Mouse (Mus musculus) intestine, embryonic 14.5 days (tissue): ENCODE results near the gene Gm10577. TPM values are rescaled to one million over a fixed set of nuclear protein-coding genes. Genes with fewer than 3 reads are reported as not detected.

Source experiments
- ATAC-seq: fragments of 200-750 bp; cut with Nextera tagmentation; replicated peaks from 2 replicates; pipeline ENCODE4 v1.8.0; 2017; ENCODE audit warnings: low read depth, moderate number of reproducible peaks, moderate TSS enrichment, moderate library complexity; ENCODE audit not compliant: low FRiP score, low TSS enrichment
- DNase-seq: peaks from one replicate; pipeline ENCODE4 v3.0.0-alpha.2; 2018; ENCODE audit warnings: low spot score
- H3K27ac ChIP-seq: fragments of 300-500 bp; sonication (generic); 2 replicates; pipeline ENCODE4 v1.5.1; 2014; ENCODE audit warnings: low read depth, mild to moderate bottlenecking, control low read depth
- H3K27me3 ChIP-seq: fragments of 300-500 bp; sonication (generic); replicated peaks from 2 replicates; pipeline ENCODE4 v1.6.1; 2014; ENCODE audit warnings: low read length, control low read depth; ENCODE audit not compliant: control insufficient read depth, insufficient read depth
- H3K36me3 ChIP-seq: fragments of 300-500 bp; sonication (generic); 2 replicates; pipeline ENCODE4 v1.6.1; 2014; ENCODE audit warnings: low read length, control low read depth; ENCODE audit not compliant: control insufficient read depth, insufficient read depth
- H3K4me1 ChIP-seq: fragments of 300-500 bp; sonication (generic); replicated peaks from 2 replicates; pipeline ENCODE4 v1.6.1; 2014; ENCODE audit warnings: low read length, control low read depth, mixed read lengths; ENCODE audit not compliant: control insufficient read depth, insufficient read depth
- H3K4me2 ChIP-seq: fragments of 300-500 bp; sonication (generic); 2 replicates; pipeline ENCODE4 v1.6.1; 2014; ENCODE audit warnings: low read length
- H3K4me3 ChIP-seq: fragments of 300-500 bp; sonication (generic); 2 replicates; pipeline ENCODE4 v1.5.1; 2014; ENCODE audit warnings: low read depth, low read length, control low read depth, mixed read lengths
- H3K9ac ChIP-seq: fragments of 300-500 bp; sonication (generic); 2 replicates; pipeline ENCODE4 v1.6.1; 2014; ENCODE audit warnings: mild to moderate bottlenecking, low read length
- H3K9me3 ChIP-seq: fragments of 300-500 bp; sonication (generic); 2 replicates; pipeline ENCODE4 v1.6.1; 2016; ENCODE audit warnings: low read length, control low read depth; ENCODE audit not compliant: control insufficient read depth
- WGBS: fragments of 180-500 bp; shearing (Covaris S2); extraction: QIAGEN DNeasy Blood & Tissue Kit; methylation state at CpG from one replicate; pipeline ENCODE4 v1.1.7; 2014; 5-methylcytosine and 5-hydroxymethylcytosine counted together
- polyA plus RNA-seq: library from polyadenylated mRNA; unstranded; fragments of >200 nt; fragmentation: Nextera tagmentation; extraction: Ambion mirVana; gene quantifications from 2 replicates; pipeline ENCODE4 v1.2.1, GENCODE M21; 2014

The Gm10577 gene
- polyA plus RNA-seq, 1 experiment from 2014 or later, result not detected

DNA sequence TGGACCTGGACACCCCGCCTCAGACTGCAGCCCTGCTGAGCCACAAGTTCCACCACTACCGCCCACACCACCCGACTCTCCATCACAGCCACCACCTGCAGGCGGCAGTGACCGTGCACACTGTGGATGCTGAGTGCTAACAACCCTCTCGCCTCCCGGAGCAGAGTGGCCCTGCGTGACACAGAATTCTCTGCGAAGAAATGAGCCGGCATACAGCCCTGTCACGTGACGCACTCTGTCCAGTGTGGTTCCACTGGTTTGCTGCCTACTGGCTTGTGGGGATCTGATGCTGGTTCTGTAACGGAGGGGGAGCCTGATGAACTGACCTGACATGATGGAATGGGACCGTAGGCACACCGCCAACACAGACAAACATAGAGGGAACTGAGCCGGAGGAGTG lies 17.5 kb downstream of the Gm10577 start:
- H3K36me3 ChIP-seq, result peaks cover 22% of the 10 kb centered on the region
- H3K9ac ChIP-seq, result no peak overlapping the region
- H3K27ac ChIP-seq, result no peak overlapping the region
- H3K4me2 ChIP-seq, result no peak overlapping the region
- ATAC-seq, result no peak
- H3K9me3 ChIP-seq, result no peaks in the 10 kb centered on the region
- DNase-seq, result peak; percentile 24
- H3K27me3 ChIP-seq, result no peaks in the 10 kb centered on the region
- H3K4me1 ChIP-seq, result no peaks in the 10 kb centered on the region
- 90% methylated on average over 16 of the region's 16 CpGs for WGBS
- H3K4me3 ChIP-seq, result no peak overlapping the region

DNA sequence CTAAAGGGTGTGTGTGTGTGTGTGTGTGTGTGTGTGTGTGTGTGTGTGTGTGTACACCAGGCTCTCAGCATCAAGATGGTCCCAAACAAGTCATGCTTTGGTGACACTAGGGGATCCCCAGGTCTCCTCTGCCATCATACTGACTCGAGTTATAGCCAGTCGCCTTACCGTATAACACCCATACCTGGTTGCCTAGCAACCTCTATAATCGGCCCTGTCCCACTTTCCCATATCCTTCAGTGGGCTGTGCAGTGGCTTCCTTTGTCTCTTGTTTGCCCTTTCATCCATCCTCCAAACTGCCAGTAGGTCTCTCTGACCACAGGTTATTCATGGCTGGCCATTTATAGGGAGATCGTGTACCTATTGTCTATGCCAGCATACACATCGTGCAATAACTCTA lies 19.4 kb downstream of the Gm10577 start:
- DNase-seq, result no peak
- no peaks in the 10 kb centered on the region for H3K27me3 ChIP-seq
- WGBS, result 70% methylated on average over 6 of the region's 6 CpGs

DNA sequence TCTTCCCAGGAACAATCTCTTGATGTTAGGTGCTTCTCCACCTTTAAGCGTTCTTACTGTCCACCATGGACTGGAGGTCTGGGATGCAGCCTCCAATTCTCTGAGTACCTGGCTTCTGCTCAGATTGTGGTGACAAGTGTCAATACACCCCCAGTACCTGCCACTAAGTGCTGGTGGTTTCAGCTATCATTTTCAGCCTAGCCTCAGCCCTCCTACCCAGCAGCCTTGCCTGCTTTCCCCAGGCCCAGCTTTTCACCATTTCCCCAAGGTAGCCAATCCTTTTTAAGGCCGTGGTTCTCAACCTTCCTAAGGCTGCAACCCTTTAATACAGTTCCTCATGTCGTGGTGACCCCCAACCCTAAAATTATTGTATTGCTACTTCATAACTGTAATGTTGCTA lies 19.9 kb downstream of the Gm10577 start:
- WGBS, result 85% methylated on average over 3 of the region's 3 CpGs
- H3K4me1 ChIP-seq, result no peaks in the 10 kb centered on the region
- ATAC-seq, result no peak

More for the DNA sequence above, 19.4 kb downstream of the Gm10577 start:
- H3K4me1 ChIP-seq, result no peaks in the 10 kb centered on the region
- H3K9me3 ChIP-seq, result no peaks in the 10 kb centered on the region
- no peak overlapping the region for H3K9ac ChIP-seq
- H3K4me2 ChIP-seq, result no peak overlapping the region
- no peak for ATAC-seq
- no peak overlapping the region for H3K4me3 ChIP-seq
- no peak overlapping the region for H3K27ac ChIP-seq
- peaks cover 19% of the 10 kb centered on the region for H3K36me3 ChIP-seq

DNA sequence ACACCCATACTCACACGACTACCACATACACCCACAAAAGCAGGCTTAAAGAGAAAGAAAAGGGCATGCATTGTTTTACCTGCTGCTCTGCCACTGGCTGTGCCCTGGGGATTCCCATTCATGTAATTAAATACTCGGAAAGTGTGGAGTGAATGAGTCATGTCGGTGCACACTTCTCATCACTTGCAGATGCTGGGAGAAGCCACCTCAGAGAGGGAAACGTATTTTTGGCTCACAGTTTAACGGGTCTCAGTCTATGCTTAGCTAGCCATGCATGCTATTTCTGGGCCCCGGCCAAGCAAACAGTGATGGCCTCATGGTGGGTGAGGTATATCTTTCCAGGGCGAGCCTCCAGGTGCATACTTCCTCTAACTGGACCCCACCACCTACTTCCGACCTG lies 21.6 kb downstream of the Gm10577 start:
- ATAC-seq (no peak), DNase-seq (no peak)
- no peaks in the 10 kb centered on the region for H3K4me1 ChIP-seq
- peaks cover 28% of the 10 kb centered on the region for H3K36me3 ChIP-seq
- 87% methylated on average over 8 of the region's 8 CpGs for WGBS
- no peaks in the 10 kb centered on the region for H3K27me3 ChIP-seq
- H3K4me3 ChIP-seq, result no peak overlapping the region
- no peak overlapping the region for H3K27ac ChIP-seq
- H3K9ac ChIP-seq, result no peak overlapping the region
- H3K4me2 ChIP-seq, result no peak overlapping the region
- no peaks in the 10 kb centered on the region for H3K9me3 ChIP-seq

More for the DNA sequence above, 19.9 kb downstream of the Gm10577 start:
- H3K27me3 ChIP-seq, result no peaks in the 10 kb centered on the region
- no peak overlapping the region for H3K9ac ChIP-seq
- H3K36me3 ChIP-seq, result peaks cover 19% of the 10 kb centered on the region
- H3K4me3 ChIP-seq, result no peak overlapping the region
- no peaks in the 10 kb centered on the region for H3K9me3 ChIP-seq
- H3K4me2 ChIP-seq, result no peak overlapping the region
- no peak for DNase-seq
- no peak overlapping the region for H3K27ac ChIP-seq

DNA sequence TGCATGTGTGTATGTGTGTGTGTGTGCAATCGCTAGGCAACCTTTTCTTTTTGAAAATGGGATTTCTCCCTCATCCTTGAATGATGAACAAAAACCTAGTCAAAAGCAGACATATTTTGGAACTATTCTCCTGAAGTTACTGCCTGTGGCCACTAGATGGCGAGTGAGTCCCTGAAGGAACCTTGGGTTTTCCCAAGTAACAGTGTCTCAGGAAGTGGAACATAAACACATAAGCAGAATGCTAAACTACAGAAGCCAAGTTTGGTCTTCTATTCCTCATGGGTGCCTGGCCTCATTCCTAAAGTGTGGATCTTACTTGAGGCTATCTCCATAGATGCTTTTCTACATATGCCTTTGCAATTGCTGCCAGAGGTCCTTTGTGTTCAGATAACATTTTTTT lies 22.4 kb downstream of the Gm10577 start:
- peak; percentile 65 for DNase-seq
- Histone ChIP-seq H3K4me2 (no peak overlapping the region), H3K9me3 (no peaks in the 10 kb centered on the region), H3K27me3 (no peaks in the 10 kb centered on the region), H3K9ac (no peak overlapping the region), H3K36me3 (peaks cover 29% of the 10 kb centered on the region), H3K4me3 (no peak overlapping the region), H3K4me1 (no peaks in the 10 kb centered on the region), H3K27ac (no peak overlapping the region)
- no peak for ATAC-seq
- WGBS, result 18% methylated on average over 2 of the region's 2 CpGs

DNA sequence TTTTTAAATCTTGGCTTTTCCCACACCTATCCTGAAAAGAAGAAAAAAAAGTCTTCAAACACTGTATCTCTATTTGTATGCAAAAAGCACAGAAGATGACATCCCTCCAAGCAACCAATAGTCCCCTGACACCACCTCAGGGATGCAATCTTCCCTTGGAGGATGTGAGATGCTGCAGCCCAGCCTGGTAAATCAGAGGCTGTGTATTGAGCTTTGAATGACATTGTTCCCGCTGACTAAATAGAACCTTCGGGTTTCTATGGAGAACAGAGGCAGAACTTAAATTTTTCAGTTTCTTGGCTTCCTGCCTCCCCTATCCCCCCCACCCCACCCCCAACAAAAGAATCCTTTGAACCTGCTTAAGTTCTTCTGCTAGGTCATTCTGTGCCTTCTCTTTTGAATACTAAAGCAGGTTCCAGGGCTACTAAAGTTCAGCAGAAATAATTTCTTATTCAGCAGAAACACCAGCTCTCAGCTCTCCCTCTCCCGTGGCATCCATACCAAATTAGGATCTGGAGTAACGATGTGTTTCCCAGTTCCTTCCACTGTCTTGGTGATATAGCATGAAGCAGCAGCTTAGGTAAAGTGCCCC lies 24.3 kb downstream of the Gm10577 start:
- no peak for ATAC-seq
- H3K4me2 ChIP-seq, result no peak overlapping the region
- H3K9me3 ChIP-seq, result no peaks in the 10 kb centered on the region
- H3K36me3 ChIP-seq, result peaks cover 32% of the 10 kb centered on the region
- no peaks in the 10 kb centered on the region for H3K27me3 ChIP-seq
- no peak overlapping the region for H3K4me3 ChIP-seq
- no peak overlapping the region for H3K9ac ChIP-seq
- no peak overlapping the region for H3K27ac ChIP-seq
- no peaks in the 10 kb centered on the region for H3K4me1 ChIP-seq
- DNase-seq, result no peak
- 90% methylated on average over 4 of the region's 4 CpGs for WGBS

DNA sequence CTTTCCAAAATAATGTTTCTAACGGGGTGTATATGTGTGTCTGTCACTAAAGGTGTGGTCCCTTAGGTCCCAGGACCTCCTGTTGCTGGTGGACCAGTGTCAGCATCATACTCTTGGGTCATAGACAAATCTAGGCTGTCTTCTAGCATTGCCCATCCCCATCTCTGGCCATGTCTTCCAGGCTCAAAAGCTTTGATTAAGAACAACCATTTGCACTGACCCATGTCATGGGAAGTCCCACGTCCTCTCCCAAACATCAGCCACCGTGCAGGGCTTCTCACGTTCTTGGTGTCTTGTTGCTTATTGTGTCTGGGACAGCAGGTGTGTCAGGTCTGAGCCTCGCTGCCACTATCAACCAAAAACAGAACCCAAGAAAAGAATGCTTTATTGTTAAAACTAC lies 24.9 kb downstream of the Gm10577 start:
- H3K36me3 ChIP-seq, result peaks cover 37% of the 10 kb centered on the region
- 89% methylated on average over 5 of the region's 5 CpGs for WGBS
- no peak overlapping the region for H3K9ac ChIP-seq

DNA sequence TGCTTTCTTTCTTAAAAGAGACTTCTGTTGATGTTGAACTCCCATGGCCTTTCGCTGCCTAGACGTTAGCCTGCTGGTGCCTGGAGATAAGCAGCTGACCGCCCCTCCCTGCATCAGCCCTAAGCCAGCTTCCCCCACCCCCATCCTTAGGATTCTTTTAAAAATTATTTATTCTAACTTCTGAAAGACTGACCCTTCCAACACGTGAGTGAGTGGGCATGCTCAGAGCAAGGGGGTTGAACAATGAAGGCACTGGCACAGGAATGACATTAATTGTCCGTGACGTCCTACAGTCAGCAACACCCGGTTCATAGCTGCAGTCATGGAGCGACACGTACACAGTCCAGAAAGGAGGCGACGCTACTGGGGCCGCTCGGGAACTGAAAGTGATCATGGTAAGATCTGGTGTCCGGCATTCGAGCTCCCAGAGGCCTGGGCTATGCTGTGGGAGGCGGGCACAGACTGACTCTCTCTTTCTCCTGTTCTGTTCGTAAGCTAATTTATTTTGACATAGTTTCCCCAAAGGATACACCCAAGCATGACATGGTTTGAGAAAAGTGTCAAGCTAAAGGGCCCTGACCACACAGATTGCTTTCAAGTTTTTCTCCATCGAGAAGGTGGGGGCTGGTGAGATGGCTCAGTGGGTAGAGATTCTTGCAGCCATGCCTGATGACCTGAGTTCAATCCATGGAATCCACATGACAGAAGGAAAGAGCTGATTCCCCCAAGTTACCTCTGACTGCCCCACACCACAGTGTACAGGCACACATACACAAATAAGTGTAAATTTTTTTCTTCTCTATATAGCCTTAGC lies 25.8 kb downstream of the Gm10577 start:
- Histone ChIP-seq H3K9ac (no peak overlapping the region), H3K4me1 (no peaks in the 10 kb centered on the region), H3K9me3 (no peaks in the 10 kb centered on the region), H3K27ac (no peak overlapping the region), H3K4me3 (no peak overlapping the region), H3K4me2 (no peak overlapping the region), H3K27me3 (no peaks in the 10 kb centered on the region), H3K36me3 (peaks cover 46% of the 10 kb centered on the region)
- 60% methylated on average over 18 of the region's 18 CpGs for WGBS
- no peak for DNase-seq
- no peak for ATAC-seq

More for the DNA sequence above, 24.9 kb downstream of the Gm10577 start:
- Histone ChIP-seq H3K27ac (no peak overlapping the region), H3K4me3 (no peak overlapping the region), H3K4me2 (no peak overlapping the region), H3K9me3 (no peaks in the 10 kb centered on the region), H3K4me1 (no peaks in the 10 kb centered on the region), H3K27me3 (no peaks in the 10 kb centered on the region)
- no peak for DNase-seq
- no peak for ATAC-seq

DNA sequence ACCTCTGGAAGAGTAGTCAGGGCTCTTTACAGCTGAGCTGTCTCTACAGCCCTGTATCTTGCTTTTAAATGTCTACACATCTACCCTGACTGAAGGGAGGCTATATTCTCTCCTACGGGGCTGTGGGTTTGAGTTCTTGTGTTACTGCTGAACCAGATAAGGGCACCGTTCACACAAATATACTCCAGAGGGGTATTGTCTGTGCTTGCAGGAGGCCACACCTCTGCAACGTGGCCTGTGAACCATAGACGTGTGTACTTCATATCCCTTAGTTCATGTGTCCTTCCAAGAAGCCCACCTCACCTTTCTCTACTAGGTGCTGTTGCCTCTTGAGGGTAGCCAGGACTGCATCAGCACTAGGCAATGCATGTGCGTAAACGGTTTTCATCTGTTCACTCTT lies 28.4 kb downstream of the Gm10577 start:
- Histone ChIP-seq H3K4me3 (no peak overlapping the region), H3K4me1 (no peaks in the 10 kb centered on the region), H3K4me2 (no peak overlapping the region), H3K9me3 (no peaks in the 10 kb centered on the region), H3K9ac (no peak overlapping the region), H3K27me3 (no peaks in the 10 kb centered on the region), H3K36me3 (peaks cover 57% of the 10 kb centered on the region), H3K27ac (no peak overlapping the region)
- ATAC-seq, result no peak
- DNase-seq, result no peak
- WGBS, result 80% methylated on average over 6 of the region's 6 CpGs
